Comparison of ENCODE assay signal across 7 mouse cellular contexts in genomic region chr16:11203600-11204390, GRCm38 (mm10). TPM values are rescaled to one million over a fixed set of nuclear protein-coding genes. Genes with fewer than 3 reads are reported as not detected.
DNase-seq lines count a peak whose midpoint lies in the region; ATAC-seq and TF ChIP-seq lines count a peak whose summit lies in the region.

No protein-coding gene starts in this region.

- no peak for DNase-seq in neural tube, embryonic 11.5 days (ENCODE audit: low spot score)
- no peak for DNase-seq in neural tube, embryonic 10.5 days (ENCODE audit: extremely low spot score, low spot score)
- DNase-seq in hindbrain, postnatal 0 days (ENCODE audit: low spot score): peak; percentile 4
- DNase-seq in midbrain, postnatal 0 days (ENCODE audit: low spot score): no peak
- no peak for DNase-seq in gastrocnemius, postnatal 14 days
- DNase-seq in layer of hippocampus, adult 8-10 months (ENCODE audit: low spot score in 2 of 2): no peak

- H3K4me1 ChIP-seq in neural tube, embryonic 11.5 days (ENCODE audit: control insufficient read depth, insufficient read depth, low read length): peaks cover 10% of the 10 kb centered on the region
- H3K4me1 ChIP-seq in hindbrain, postnatal 0 days (ENCODE audit: insufficient read depth, low read length): peaks cover 12% of the 10 kb centered on the region; the same call in 1 of the 2 replicates
- 0 out of 2 replicates have a peak, but pooled peaks cover 7% of the 10 kb centered on the region for H3K4me1 ChIP-seq in midbrain, postnatal 0 days (ENCODE audit: insufficient read depth, low read length)

- H3K36me3 ChIP-seq in neural tube, embryonic 11.5 days (ENCODE audit: control insufficient read depth, insufficient read depth, low read length): 0 out of 2 replicates have a peak, but pooled peaks cover 5% of the 10 kb centered on the region
- H3K36me3 ChIP-seq in hindbrain, postnatal 0 days (ENCODE audit: insufficient read depth, low read length): peaks cover 18% of the 10 kb centered on the region
- peaks cover 20% of the 10 kb centered on the region for H3K36me3 ChIP-seq in midbrain, postnatal 0 days (ENCODE audit: insufficient read depth, low read length)

- intact Hi-C loops in gastrocnemius, postnatal 14 days (cut with DNase I; ENCODE audit: low total_unique reads): no loop called here

- no peak overlapping the region for H3K27ac ChIP-seq in neural tube, embryonic 11.5 days (ENCODE audit: low read depth, low read length)
- peak overlapping the region; percentile 83; the same call in 1 of the 2 replicates for H3K27ac ChIP-seq in hindbrain, postnatal 0 days
- H3K27ac ChIP-seq in midbrain, postnatal 0 days (ENCODE audit: low read depth, low read length): peak overlapping the region; percentile 77; the same call in 1 of the 2 replicates

- 11% methylated on average over 24 of the region's 24 CpGs for WGBS in neural tube, embryonic 11.5 days
- 8% methylated on average over 24 of the region's 24 CpGs for WGBS in hindbrain, postnatal 0 days
- WGBS in midbrain, postnatal 0 days: 10% methylated on average over 24 of the region's 24 CpGs

- H3K9me3 ChIP-seq in neural tube, embryonic 11.5 days (ENCODE audit: control insufficient read depth, low read length): no peaks in the 10 kb centered on the region
- H3K9me3 ChIP-seq in hindbrain, postnatal 0 days (ENCODE audit: low read length): no peaks in the 10 kb centered on the region
- H3K9me3 ChIP-seq in midbrain, postnatal 0 days (ENCODE audit: low read length): no peaks in the 10 kb centered on the region

- no peak for TF ChIP-seq CTCF in hindbrain, postnatal 0 days (IDR thresholded peaks at IDR 0.05; ENCODE audit: low read depth)
- no peak for TF ChIP-seq CTCF in midbrain, postnatal 0 days (IDR thresholded peaks at IDR 0.05)

- no peaks in the 10 kb centered on the region for H3K27me3 ChIP-seq in neural tube, embryonic 11.5 days (ENCODE audit: control insufficient read depth, insufficient read depth, low read length)
- no peaks in the 10 kb centered on the region for H3K27me3 ChIP-seq in hindbrain, postnatal 0 days (ENCODE audit: insufficient read depth, low read length)
- H3K27me3 ChIP-seq in midbrain, postnatal 0 days (ENCODE audit: insufficient read depth, low read length): no peaks in the 10 kb centered on the region

- peak overlapping the region; percentile 84 for H3K4me3 ChIP-seq in neural tube, embryonic 11.5 days (ENCODE audit: low read depth, low read length)
- peak overlapping the region; percentile 83 for H3K4me3 ChIP-seq in hindbrain, postnatal 0 days (ENCODE audit: low read length)
- peak overlapping the region; percentile 60 for H3K4me3 ChIP-seq in midbrain, postnatal 0 days (ENCODE audit: low read depth, low read length)

- peak overlapping the region; percentile 94 for H3K9ac ChIP-seq in neural tube, embryonic 11.5 days (ENCODE audit: low read length)
- H3K9ac ChIP-seq in hindbrain, postnatal 0 days (replicated peaks; ENCODE audit: low read length): peak overlapping the region; percentile 78
- peak overlapping the region; percentile 75 for H3K9ac ChIP-seq in midbrain, postnatal 0 days (replicated peaks; ENCODE audit: low read length, poor library complexity, severe bottlenecking)

- peak; percentile 35; the same call in 1 of the 2 replicates for ATAC-seq in neural tube, embryonic 11.5 days (ENCODE audit: insufficient read depth, low FRiP score, low TSS enrichment)
- ATAC-seq in common myeloid progenitor, adult 5-6 weeks (replicated peaks; ENCODE audit: low read depth, poor library complexity, severe bottlenecking): peak; percentile 31
- peak; percentile 43 for ATAC-seq in hindbrain, postnatal 0 days
- peak; percentile 65 for ATAC-seq in midbrain, postnatal 0 days (ENCODE audit: low FRiP score)

- H3K4me2 ChIP-seq in neural tube, embryonic 11.5 days (ENCODE audit: low read depth): peak overlapping the region; percentile 69
- peak overlapping the region; percentile 67 for H3K4me2 ChIP-seq in hindbrain, postnatal 0 days (ENCODE audit: low read depth, low read length)
- H3K4me2 ChIP-seq in midbrain, postnatal 0 days (ENCODE audit: low read depth, low read length, poor library complexity, severe bottlenecking): peak overlapping the region; percentile 69

RNA-seq across cellular contexts. Expression of gene Rsl1d1, which starts 0.7 kb away (rescaled TPM):
- 244 TPM in 2 replicates for polyA plus RNA-seq in neural tube, embryonic 11.5 days (2014; fragmentation: Nextera tagmentation; extraction: Ambion mirVana)
- 369 and 447 TPM in 2 replicates for total RNA-seq in common myeloid progenitor, adult 5-6 weeks (2017)
- 36.0 and 47.4 TPM in 2 replicates for total RNA-seq in hindbrain, postnatal 0 days (2014; rRNA removed)
- 133 TPM in 2 replicates for polyA plus RNA-seq in hindbrain, postnatal 0 days (2015; fragmentation: Nextera tagmentation; extraction: Ambion mirVana)
- total RNA-seq in midbrain, postnatal 0 days (2014; rRNA removed): 54.6 and 85.5 TPM in 2 replicates
- 124 and 140 TPM in 2 replicates for polyA plus RNA-seq in midbrain, postnatal 0 days (2015; fragmentation: Nextera tagmentation; extraction: Ambion mirVana)
- total RNA-seq in gastrocnemius, postnatal 14 days (2021): 10 to 100 TPM; 51.2 to 61.8 TPM
- total RNA-seq in layer of hippocampus, adult 8-10 months (2022): 10 to 100 TPM; 53.9 to 58.9 (median 55.8) TPM

RNA-seq across cellular contexts. Expression of gene Zc3h7a, which starts 27.6 kb away (rescaled TPM):
- 93.5 and 95.3 TPM in 2 replicates for polyA plus RNA-seq in neural tube, embryonic 11.5 days (2014; fragmentation: Nextera tagmentation; extraction: Ambion mirVana)
- total RNA-seq in common myeloid progenitor, adult 5-6 weeks (2017): 218 and 256 TPM in 2 replicates
- total RNA-seq in hindbrain, postnatal 0 days (2014; rRNA removed): 49.6 and 62.4 TPM in 2 replicates
- polyA plus RNA-seq in hindbrain, postnatal 0 days (2015; fragmentation: Nextera tagmentation; extraction: Ambion mirVana): 42.3 and 42.8 TPM in 2 replicates
- 33.3 and 63.4 TPM in 2 replicates for total RNA-seq in midbrain, postnatal 0 days (2014; rRNA removed)
- polyA plus RNA-seq in midbrain, postnatal 0 days (2015; fragmentation: Nextera tagmentation; extraction: Ambion mirVana): 35.6 and 40.9 TPM in 2 replicates
- total RNA-seq in gastrocnemius, postnatal 14 days (2021): 10 to 100 TPM; 17.7 to 20.4 TPM
- 100 to 1,000 TPM in 1 of 4 experiments, 10 to 100 TPM in 3; 72.6 to 102 (median 80.1) TPM for total RNA-seq in layer of hippocampus, adult 8-10 months (2022)

RNA-seq across cellular contexts. Expression of gene Gspt1, which starts 50.3 kb away (rescaled TPM):
- polyA plus RNA-seq in neural tube, embryonic 11.5 days (2014; fragmentation: Nextera tagmentation; extraction: Ambion mirVana): 101 and 103 TPM in 2 replicates
- total RNA-seq in common myeloid progenitor, adult 5-6 weeks (2017): 201 and 211 TPM in 2 replicates
- 51.6 and 55.2 TPM in 2 replicates for total RNA-seq in hindbrain, postnatal 0 days (2014; rRNA removed)
- polyA plus RNA-seq in hindbrain, postnatal 0 days (2015; fragmentation: Nextera tagmentation; extraction: Ambion mirVana): 45.2 and 46.6 TPM in 2 replicates
- 60.9 and 74.1 TPM in 2 replicates for total RNA-seq in midbrain, postnatal 0 days (2014; rRNA removed)
- 36.4 and 39.0 TPM in 2 replicates for polyA plus RNA-seq in midbrain, postnatal 0 days (2015; fragmentation: Nextera tagmentation; extraction: Ambion mirVana)
- total RNA-seq in gastrocnemius, postnatal 14 days (2021): 10 to 100 TPM; 62.9 to 67.7 TPM
- 10 to 100 TPM; 81.2 to 88.4 (median 85.3) TPM for total RNA-seq in layer of hippocampus, adult 8-10 months (2022)
